Mouse (Mus musculus) CH12.LX (cell line): Measurements from ENCODE around the gene Apmap. TPM values are rescaled to one million over a fixed set of nuclear protein-coding genes. Genes with fewer than 3 reads are reported as not detected.

Source experiments
- DNase-seq: peaks from one replicate; pipeline ENCODE4 v3.0.0-alpha.2; 2013; ENCODE audit errors: extremely low read depth
- H3K27ac ChIP-seq: 2 replicates; pipeline ENCODE4 v1.5.1; 2012; ENCODE audit warnings: low read depth, mild to moderate bottlenecking, control low read depth, moderate library complexity; ENCODE audit not compliant: insufficient read depth
- H3K27me3 ChIP-seq: replicated peaks from 2 replicates; pipeline ENCODE3; 2012; ENCODE audit warnings: inconsistent platforms
- H3K36me3 ChIP-seq, 2 experiments: replicated peaks in 1 of 2; 2 replicates each; pipeline versions ENCODE3 to v1.6.1; 2012; ENCODE audit warnings: inconsistent platforms in 1 of 2, low read length in 1 of 2, mild to moderate bottlenecking in 1 of 2, mixed read lengths in 1 of 2, moderate library complexity in 1 of 2; ENCODE audit not compliant: control insufficient read depth in 1 of 2, insufficient read depth in 1 of 2
- H3K4me1 ChIP-seq, 2 experiments: 2 replicates each; pipeline ENCODE4 v1.6.1; 2012; ENCODE audit warnings: inconsistent platforms in 1 of 2, moderate library complexity in 1 of 2; ENCODE audit not compliant: insufficient read depth in 2 of 2, control insufficient read depth in 1 of 2
- H3K4me2 ChIP-seq: 2 replicates; pipeline ENCODE4 v1.6.1; 2012; ENCODE audit warnings: low read depth, mild to moderate bottlenecking, control low read depth; ENCODE audit not compliant: poor library complexity, insufficient read depth, severe bottlenecking
- H3K4me3 ChIP-seq, 3 experiments: fragments of 150-350 bp in 1 of 3; sonication (generic) in 1 of 3; replicated peaks in 1 of 3; 2 replicates each; pipeline versions ENCODE3 to v1.5.1; 2011 to 2012; ENCODE audit warnings: low read depth in 2 of 3, low read length in 2 of 3, mild to moderate bottlenecking in 2 of 3, moderate library complexity in 2 of 3, control low read depth in 1 of 3, improper control_type of control experiment in 1 of 3, inconsistent platforms in 1 of 3, mixed read lengths in 1 of 3; ENCODE audit not compliant: poor library complexity in 1 of 3
- H3K79me2 ChIP-seq: replicated peaks from 2 replicates; pipeline ENCODE4 v1.6.1; 2012; ENCODE audit warnings: mild to moderate bottlenecking, moderate library complexity; ENCODE audit not compliant: control insufficient read depth, poor library complexity, insufficient read depth, severe bottlenecking; ENCODE audit errors: extremely low read depth
- H3K9ac ChIP-seq: 2 replicates; pipeline ENCODE4 v1.6.1; 2012; ENCODE audit warnings: low read depth, mild to moderate bottlenecking, control low read depth, moderate library complexity; ENCODE audit not compliant: insufficient read depth
- H3K9me3 ChIP-seq: replicated peaks from 2 replicates; pipeline ENCODE3; 2012; ENCODE audit warnings: low read length, inconsistent platforms, mixed read lengths
- BHLHE40 ChIP-seq: IDR thresholded peaks from 2 replicates; pipeline ENCODE4 v1.6.1; 2011; ENCODE audit warnings: mild to moderate bottlenecking, low read depth, low read length, improper control_type of control experiment
- CHD2 ChIP-seq: IDR thresholded peaks from 2 replicates; pipeline ENCODE4 v1.6.1; 2011; ENCODE audit warnings: low read length, improper control_type of control experiment
- CTCF ChIP-seq, 2 experiments: IDR thresholded peaks in 1 of 2; conservative IDR thresholded peaks in 1 of 2; 2 replicates each; pipeline ENCODE4 v1.5.1; 2011 to 2012; ENCODE audit warnings: low read depth in 2 of 2, low read length in 2 of 2, improper control_type of control experiment in 1 of 2, inconsistent platforms in 1 of 2, mild to moderate bottlenecking in 1 of 2, moderate library complexity in 1 of 2
- ELF1 ChIP-seq: IDR thresholded peaks from 2 replicates; pipeline ENCODE4 v1.6.1; 2014; ENCODE audit warnings: low read depth, mild to moderate bottlenecking, inconsistent platforms, low read length, improper control_type of control experiment
- EP300 ChIP-seq: IDR thresholded peaks from 2 replicates; pipeline ENCODE4 v1.6.1; 2011; ENCODE audit warnings: low read length, improper control_type of control experiment
- ETS1 ChIP-seq: conservative IDR thresholded peaks from 2 replicates; pipeline ENCODE4 v1.6.1; 2012; ENCODE audit warnings: low read depth, mild to moderate bottlenecking, inconsistent platforms, low read length, improper control_type of control experiment, moderate library complexity
- HCFC1 ChIP-seq: IDR thresholded peaks from 2 replicates; pipeline ENCODE4 v1.6.1; 2012; ENCODE audit warnings: low read depth, mild to moderate bottlenecking, inconsistent platforms, low read length, improper control_type of control experiment
- IRF4 ChIP-seq: IDR thresholded peaks from 2 replicates; pipeline ENCODE4 v1.6.1; 2014; ENCODE audit warnings: low read depth, mild to moderate bottlenecking, inconsistent platforms, low read length, improper control_type of control experiment
- JUN ChIP-seq: IDR thresholded peaks from 2 replicates; pipeline ENCODE4 v1.6.1; 2011; ENCODE audit warnings: low read depth, mild to moderate bottlenecking, low read length, improper control_type of control experiment, moderate library complexity; ENCODE audit not compliant: insufficient read depth
- JUND ChIP-seq: conservative IDR thresholded peaks from 2 replicates; pipeline ENCODE4 v1.6.1; 2011; ENCODE audit warnings: low read depth, low read length, improper control_type of control experiment
- MAFK ChIP-seq: IDR thresholded peaks from 2 replicates; pipeline ENCODE4 v1.6.1; 2011; ENCODE audit warnings: low read length, improper control_type of control experiment; ENCODE audit not compliant: insufficient replicate concordance
- MAX ChIP-seq: IDR thresholded peaks from 2 replicates; pipeline ENCODE4 v1.6.1; 2011; ENCODE audit warnings: low read length, improper control_type of control experiment
- MEF2A ChIP-seq: IDR thresholded peaks from 2 replicates; pipeline ENCODE4 v1.6.1; 2014; ENCODE audit warnings: low read depth, mild to moderate bottlenecking, inconsistent platforms, low read length, improper control_type of control experiment, borderline replicate concordance
- MYC ChIP-seq: IDR thresholded peaks from 2 replicates; pipeline ENCODE4 v1.6.1; 2011; ENCODE audit warnings: low read depth, mild to moderate bottlenecking, improper control_type of control experiment, low read length
- NELFE ChIP-seq: IDR thresholded peaks from 2 replicates; pipeline ENCODE4 v1.6.1; 2011; ENCODE audit warnings: low read depth, low read length, improper control_type of control experiment
- POLR2A ChIP-seq: IDR thresholded peaks from 2 replicates; pipeline ENCODE4 v1.6.1; 2011; ENCODE audit warnings: low read depth, mild to moderate bottlenecking, improper control_type of control experiment, low read length
- POLR2AphosphoS2 ChIP-seq: IDR thresholded peaks from 2 replicates; pipeline ENCODE4 v1.6.1; 2011; ENCODE audit warnings: low read depth, low read length, improper control_type of control experiment
- RCOR1 ChIP-seq: conservative IDR thresholded peaks from 2 replicates; pipeline ENCODE4 v1.6.1; 2012; ENCODE audit warnings: low read depth, mild to moderate bottlenecking, inconsistent platforms, low read length, improper control_type of control experiment
- SIN3A ChIP-seq: IDR thresholded peaks from 2 replicates; pipeline ENCODE4 v1.6.1; 2012; ENCODE audit warnings: low read length, improper control_type of control experiment, inconsistent platforms
- UBTF ChIP-seq: IDR thresholded peaks from 2 replicates; pipeline ENCODE4 v1.6.1; 2012; ENCODE audit warnings: low read depth, mild to moderate bottlenecking, inconsistent platforms, low read length, improper control_type of control experiment, moderate library complexity
- USF1 ChIP-seq: IDR thresholded peaks from 2 replicates; pipeline ENCODE4 v1.6.1; 2014; ENCODE audit warnings: low read depth, mild to moderate bottlenecking, inconsistent platforms, low read length, improper control_type of control experiment
- USF2 ChIP-seq: conservative IDR thresholded peaks from 2 replicates; pipeline ENCODE4 v1.6.1; 2011; ENCODE audit warnings: low read depth, low read length, improper control_type of control experiment
- ZC3H11A ChIP-seq: IDR thresholded peaks from 2 replicates; pipeline ENCODE4 v1.6.1; 2012; ENCODE audit warnings: low read depth, mild to moderate bottlenecking, inconsistent platforms, low read length, improper control_type of control experiment
- ZMIZ1 ChIP-seq: IDR thresholded peaks from 2 replicates; pipeline ENCODE4 v1.6.1; 2012; ENCODE audit warnings: low read depth, mild to moderate bottlenecking, inconsistent platforms, low read length, improper control_type of control experiment
- dilution Hi-C: fragments of 300-500 bp; cut with MboI; formaldehyde crosslinking; loops from 2 replicates; pipeline ENCODE4 v1.14.3; 2020; ENCODE audit warnings: low sequenced_read_pairs; ENCODE audit not compliant: extremely low pct_unique_long_range_greater_than_20kb, extremely low pct_ligation_motif_present
- in situ Hi-C: fragments of 300-500 bp; cut with MboI; formaldehyde crosslinking; loops from 3 replicates; pipeline ENCODE4 v1.14.3; 2019; ENCODE audit warnings: low sequenced_read_pairs, low pct_ligation_motif_present, low pct_unique_long_range_greater_than_20kb, mixed read lengths
- polyA plus RNA-seq: library from polyadenylated mRNA; unstranded; fragments of >175 nt; gene quantifications from 2 replicates; pipeline ENCODE4 v1.2.1, GENCODE M21; 2012; ENCODE audit warnings: low read depth; ENCODE audit not compliant: insufficient read length
- total RNA-seq, 2 experiments: library from RNA; depleted of rRNA; stranded (reverse); fragments of 300-350 nt in 1 of 2; fragments of >200 nt in 1 of 2; gene quantifications; 2 replicates each; pipeline ENCODE4 v1.2.3; 2012 to 2014

Apmap gene
- total and polyA plus RNA-seq, 3 experiments, result 24.5 to 35.6 (median 25.8) TPM

- Histone ChIP-seq H3K27me3 (no peaks in the 10 kb centered on the region), H3K9ac (no peak overlapping the region), H3K4me1 (peaks cover 4% of the 10 kb centered on the region in 2 experiments; a peak in 2 of 4 replicates), H3K36me3 (no peaks in the 10 kb centered on the region), H3K4me2 (no peak overlapping the region), H3K4me3 (no peak overlapping the region), H3K79me2 (no peaks in the 10 kb centered on the region), H3K27ac (no peak overlapping the region), H3K9me3 (no peaks in the 10 kb centered on the region)
- TF ChIP-seq MAX, result no peak
- dilution Hi-C loops (no loop called here), in situ Hi-C loops (no loop called here)
- DNase-seq, result no peak
These were observed 34.8 kb upstream of the Apmap start for GRCm38 (mm10) chr2:150643166-150643565.

GRCm38 (mm10) chr2:150638370-150638733 is 30.0 kb upstream of the Apmap start:
- in situ Hi-C loops (no loop called here), dilution Hi-C loops (no loop called here)
- Histone ChIP-seq H3K4me3 (no peak overlapping the region), H3K79me2 (no peaks in the 10 kb centered on the region), H3K27me3 (no peaks in the 10 kb centered on the region), H3K36me3 (no peaks in the 10 kb centered on the region), H3K4me1 (peaks cover 4 to 13% of the 10 kb centered on the region in 2 experiments; a peak in 3 of 4 replicates), H3K9ac (no peak overlapping the region), H3K27ac (no peak overlapping the region), H3K9me3 (no peaks in the 10 kb centered on the region), H3K4me2 (no peak overlapping the region)
- DNase-seq, result no peak
- no peak for TF ChIP-seq EP300
- TF ChIP-seq CHD2, result no peak
- TF ChIP-seq UBTF, result no peak
- no peak for TF ChIP-seq MAX
- no peak for TF ChIP-seq MYC
- no peak for TF ChIP-seq USF1
- no peak for TF ChIP-seq NELFE
- no peak for TF ChIP-seq ZC3H11A
- no peak for TF ChIP-seq BHLHE40
- TF ChIP-seq POLR2AphosphoS2, result no peak
- no peak for TF ChIP-seq JUN
- TF ChIP-seq ELF1, result no peak
- no peak for TF ChIP-seq CTCF (conservative IDR thresholded peaks at IDR 0.05 in 1 of 2, IDR thresholded peaks at IDR 0.05 in 1 of 2; ENCODE audit: low read depth in 2 of 2, low read length in 2 of 2)
- no peak for TF ChIP-seq RCOR1
- no peak for TF ChIP-seq POLR2A

GRCm38 (mm10) chr2:150637702-150638369 is 29.5 kb upstream of the Apmap start:
- Histone ChIP-seq H3K9ac (no peak overlapping the region), H3K9me3 (no peaks in the 10 kb centered on the region), H3K79me2 (no peaks in the 10 kb centered on the region), H3K27me3 (no peaks in the 10 kb centered on the region), H3K4me2 (no peak overlapping the region), H3K27ac (no peak overlapping the region), H3K4me1 (peaks cover 4 to 13% of the 10 kb centered on the region in 2 experiments; a peak in 3 of 4 replicates), H3K36me3 (no peaks in the 10 kb centered on the region), H3K4me3 (no peak overlapping the region)
- TF ChIP-seq HCFC1 (no peak), ZC3H11A (no peak), MAFK (no peak), USF1 (no peak), JUND (no peak), SIN3A (no peak), ZMIZ1 (no peak), MAX (no peak), ETS1 (no peak), MEF2A (no peak), MYC (no peak), USF2 (no peak), IRF4 (no peak)
- DNase-seq, result no peak
- dilution Hi-C loops (no loop called here), in situ Hi-C loops (no loop called here)
